ENCODE assay signal across 8 mouse cellular contexts in the genomic region with DNA sequence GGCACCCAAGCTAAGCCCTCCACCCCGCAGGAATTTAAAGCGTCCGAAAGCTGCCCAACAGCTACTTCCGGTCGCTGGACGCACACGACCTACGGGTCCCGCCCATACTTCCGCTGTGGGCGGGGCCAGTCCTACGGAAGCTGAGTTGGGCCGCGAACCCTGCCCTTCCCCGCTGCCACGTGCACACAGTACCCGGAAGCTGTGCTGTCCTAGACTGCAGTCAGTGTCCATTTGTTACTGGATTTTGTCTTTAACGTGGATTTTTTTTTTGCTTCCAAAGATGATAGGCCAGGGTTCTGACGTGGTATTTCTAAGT. TPM values are rescaled to one million over a fixed set of nuclear protein-coding genes. Genes with fewer than 3 reads are reported as not detected.
DNase-seq lines count a peak whose midpoint lies in the region; ATAC-seq lines count a peak whose summit lies in the region.

A gene (minus strand): TSS at position 79 of the 316 bp plus-strand sequence.

- no peaks in the 10 kb centered on the region for H3K9me3 ChIP-seq in megakaryocyte, embryonic 14.5 days

- H3K27me3 ChIP-seq in megakaryocyte, embryonic 14.5 days (replicated peaks), result no peaks in the 10 kb centered on the region

- peak; percentile 98 for ATAC-seq in common myeloid progenitor, adult 5-6 weeks (replicated peaks; ENCODE audit: low read depth, poor library complexity, severe bottlenecking)

- H3K4me1 ChIP-seq in megakaryocyte, embryonic 14.5 days, result peaks cover 31% of the 10 kb centered on the region

- H3K4me3 ChIP-seq in megakaryocyte, embryonic 14.5 days (replicated peaks), result peak within 1 kb of the TSS; percentile 96

- DNase-seq in ZHBTc4 (ENCODE audit: low read depth, low spot score), result peak; percentile 98
- DNase-seq in gastrocnemius, adult 8-10 months (ENCODE audit: low spot score in 2 of 2), result peak; percentile 87 to 90
- peak; percentile 86 for DNase-seq in hindlimb bud, embryonic 11.5 days (ENCODE audit: extremely low spot score, low read depth, low spot score)
- peak; percentile 82 to 92 for DNase-seq in left cerebral cortex, adult 8-10 months (ENCODE audit: low spot score in 2 of 2)
- peak; percentile 96 for DNase-seq in right cerebral cortex, postnatal 10 days (ENCODE audit: low spot score in 2 of 2)
- DNase-seq in urinary bladder, postnatal 25 days (ENCODE audit: low spot score), result peak; percentile 88

- H3K36me3 ChIP-seq in megakaryocyte, embryonic 14.5 days (replicated peaks; ENCODE audit: low read length), result peaks cover 38% of the 10 kb centered on the region

RNA-seq across cellular contexts. Expression of the gene that starts here (rescaled TPM):
- total RNA-seq in common myeloid progenitor, adult 5-6 weeks (2017), result 44.8 and 46.2 TPM in 2 replicates
- 10 to 100 TPM in 3 of 4 experiments, 1 to 10 TPM in 1; 9.1 to 13.1 (median 11.8) TPM for total RNA-seq in gastrocnemius, adult 8-10 months (2022)
- 10 to 100 TPM; 39.9 to 42.9 (median 41.5) TPM for total RNA-seq in left cerebral cortex, adult 8-10 months (2022)
- 15.0 and 19.6 TPM in 2 replicates for polyA plus RNA-seq in megakaryocyte, embryonic 14.5 days (2012; ENCODE audit: insufficient read depth, low replicate concordance)

Comparison
In these comparisons a context has a peak if more than half of its experiments do, and no peak if none do; other contexts are left out.
1. Peak in every context shown above with its lines: DNase-seq, ATAC-seq and H3K4me3 ChIP-seq.